Mouse (Mus musculus): ENCODE results near the gene Thegl. TPM values are rescaled to one million over a fixed set of nuclear protein-coding genes. Genes with fewer than 3 reads are reported as not detected.
A peak's percentile ranks its signal among the peaks of the same experiment; 100 is the strongest.

Thegl gene
- polyA plus RNA-seq, 1 experiment from 2014 or later = 0.14 TPM

GRCm38 (mm10) chr5:77097686-77098085 is 81.9 kb downstream of the Thegl start:
- 21% methylated on average over 6 of the region's 6 CpGs for WGBS
- Histone ChIP-seq H3K4me3 (replicated peaks; ENCODE audit: low read depth, low read length) (no peak overlapping the region), H3K4me1 (replicated peaks; ENCODE audit: insufficient read depth, low read length) (no peaks in the 10 kb centered on the region), H3K36me3 (ENCODE audit: insufficient read depth, low read length) (no peaks in the 10 kb centered on the region), H3K27me3 (ENCODE audit: insufficient read depth, low read length) (no peaks in the 10 kb centered on the region; the same call in 1 of the 2 replicates), H3K9ac (ENCODE audit: low read depth, low read length) (no peak overlapping the region), H3K9me3 (replicated peaks; ENCODE audit: low read length) (no peaks in the 10 kb centered on the region), H3K27ac (peak overlapping the region; percentile 47; the same call in 1 of the 2 replicates), H3K4me2 (ENCODE audit: low read length) (no peak overlapping the region)
- ATAC-seq (replicated peaks; ENCODE audit: low FRiP score, low read depth) (no peak), DNase-seq (ENCODE audit: low spot score) (peak; percentile 70)
- TF ChIP-seq CTCF (IDR thresholded peaks at IDR 0.05; ENCODE audit: low read depth) = no peak

GRCm38 (mm10) chr5:77098874-77099273 is 83.1 kb downstream of the Thegl start:
- ATAC-seq (replicated peaks; ENCODE audit: low FRiP score, low read depth) (no peak), DNase-seq (ENCODE audit: low spot score) (no peak)
- Histone ChIP-seq H3K4me2 (ENCODE audit: low read length) (no peak overlapping the region), H3K27ac (no peak overlapping the region), H3K27me3 (ENCODE audit: insufficient read depth, low read length) (no peaks in the 10 kb centered on the region), H3K9me3 (replicated peaks; ENCODE audit: low read length) (no peaks in the 10 kb centered on the region), H3K4me1 (replicated peaks; ENCODE audit: insufficient read depth, low read length) (no peaks in the 10 kb centered on the region), H3K36me3 (ENCODE audit: insufficient read depth, low read length) (no peaks in the 10 kb centered on the region), H3K4me3 (replicated peaks; ENCODE audit: low read depth, low read length) (no peak overlapping the region), H3K9ac (ENCODE audit: low read depth, low read length) (no peak overlapping the region)
- TF ChIP-seq CTCF (IDR thresholded peaks at IDR 0.05; ENCODE audit: low read depth) = no peak
- WGBS = 88% methylated on average over 3 of the region's 3 CpGs

DNA sequence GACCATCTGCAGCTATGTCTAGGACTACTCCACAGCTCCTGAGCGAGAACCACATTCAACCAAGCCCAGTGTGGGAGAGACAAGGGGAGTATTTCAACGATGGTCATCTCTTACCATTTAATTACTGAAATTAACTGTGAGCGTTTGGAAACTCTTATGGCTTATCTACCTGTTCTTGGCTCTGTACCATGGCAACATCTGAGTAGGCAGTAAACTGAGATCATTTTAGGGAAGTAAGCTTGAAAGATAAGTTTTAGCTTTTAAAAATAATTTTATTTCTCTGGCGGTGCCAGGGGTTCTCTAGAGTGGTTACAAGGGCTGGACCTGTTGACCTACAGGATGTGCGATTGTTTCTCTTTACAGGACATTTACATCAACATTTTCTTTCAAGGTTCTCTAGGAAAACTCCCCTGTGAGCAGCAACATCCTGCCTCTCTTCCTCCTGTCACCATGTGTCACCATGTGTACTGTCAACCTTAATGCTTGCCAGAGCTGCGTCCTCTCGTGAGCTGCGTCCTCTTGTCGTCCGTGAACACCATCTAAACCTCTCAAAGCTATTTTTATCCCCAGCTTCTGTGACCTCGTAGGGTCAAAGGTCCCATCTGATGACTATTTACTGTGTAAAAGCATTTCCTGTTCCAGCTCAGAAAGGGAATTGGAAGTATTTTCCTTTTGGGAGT is 83.6 kb downstream of the Thegl start:
- Histone ChIP-seq H3K9me3 (replicated peaks; ENCODE audit: low read length) (no peaks in the 10 kb centered on the region), H3K27me3 (ENCODE audit: insufficient read depth, low read length) (no peaks in the 10 kb centered on the region), H3K9ac (ENCODE audit: low read depth, low read length) (no peak overlapping the region), H3K4me2 (ENCODE audit: low read length) (no peak overlapping the region), H3K36me3 (ENCODE audit: insufficient read depth, low read length) (no peaks in the 10 kb centered on the region), H3K4me3 (replicated peaks; ENCODE audit: low read depth, low read length) (no peak overlapping the region), H3K4me1 (replicated peaks; ENCODE audit: insufficient read depth, low read length) (no peaks in the 10 kb centered on the region), H3K27ac (peak overlapping the region; percentile 38; the same call in 1 of the 2 replicates)
- ATAC-seq (replicated peaks; ENCODE audit: low FRiP score, low read depth) (no peak), DNase-seq (ENCODE audit: low spot score) (peak; percentile 52)
- no peak for TF ChIP-seq CTCF (IDR thresholded peaks at IDR 0.05; ENCODE audit: low read depth)
- 50% methylated on average over 11 of the region's 11 CpGs for WGBS

DNA sequence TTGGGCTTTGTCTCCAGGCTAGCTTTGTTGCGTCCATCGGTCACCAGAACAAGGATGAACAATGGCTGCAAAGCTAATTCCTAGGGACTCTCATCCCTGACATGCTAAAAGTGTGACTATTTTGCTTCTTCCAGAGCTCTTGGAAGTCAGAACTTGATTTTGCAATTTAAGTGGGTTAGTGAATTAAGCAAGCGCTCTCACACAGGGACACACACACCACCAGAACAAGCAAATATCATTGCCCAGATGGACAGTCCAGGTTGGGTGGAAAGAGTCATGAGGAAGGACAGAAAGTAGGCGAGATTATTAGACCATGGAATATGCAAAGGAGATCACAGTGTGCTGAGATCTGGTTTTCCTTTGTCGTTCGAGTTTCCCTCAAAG is 84.2 kb downstream of the Thegl start:
- H3K4me3 ChIP-seq (replicated peaks; ENCODE audit: low read depth, low read length) = no peak overlapping the region
- ATAC-seq (replicated peaks; ENCODE audit: low FRiP score, low read depth) (no peak), DNase-seq (ENCODE audit: low spot score) (no peak)
- H3K9ac ChIP-seq (ENCODE audit: low read depth, low read length) = no peak overlapping the region
- no peaks in the 10 kb centered on the region for H3K9me3 ChIP-seq (replicated peaks; ENCODE audit: low read length)
- H3K27me3 ChIP-seq (ENCODE audit: insufficient read depth, low read length) = no peaks in the 10 kb centered on the region
- no peaks in the 10 kb centered on the region for H3K4me1 ChIP-seq (replicated peaks; ENCODE audit: insufficient read depth, low read length)
- WGBS = 75% methylated on average over 6 of the region's 6 CpGs
- H3K36me3 ChIP-seq (ENCODE audit: insufficient read depth, low read length) = no peaks in the 10 kb centered on the region
- no peak for TF ChIP-seq CTCF (IDR thresholded peaks at IDR 0.05; ENCODE audit: low read depth)
- H3K4me2 ChIP-seq (ENCODE audit: low read length) = no peak overlapping the region
- H3K27ac ChIP-seq = peak overlapping the region; percentile 38; the same call in 1 of the 2 replicates

GRCm38 (mm10) chr5:77100691-77101090 is 84.9 kb downstream of the Thegl start:
- no peaks in the 10 kb centered on the region for H3K27me3 ChIP-seq (ENCODE audit: insufficient read depth, low read length)
- no peaks in the 10 kb centered on the region for H3K4me1 ChIP-seq (replicated peaks; ENCODE audit: insufficient read depth, low read length)
- H3K36me3 ChIP-seq (ENCODE audit: insufficient read depth, low read length) = no peaks in the 10 kb centered on the region
- H3K27ac ChIP-seq = no peak overlapping the region
- 62% methylated on average over 6 of the region's 6 CpGs for WGBS
- TF ChIP-seq CTCF (IDR thresholded peaks at IDR 0.05; ENCODE audit: low read depth) = no peak
- H3K9ac ChIP-seq (ENCODE audit: low read depth, low read length) = no peak overlapping the region
- ATAC-seq (replicated peaks; ENCODE audit: low FRiP score, low read depth) (no peak), DNase-seq (ENCODE audit: low spot score) (no peak)
- no peaks in the 10 kb centered on the region for H3K9me3 ChIP-seq (replicated peaks; ENCODE audit: low read length)
- H3K4me2 ChIP-seq (ENCODE audit: low read length) = no peak overlapping the region
- H3K4me3 ChIP-seq (replicated peaks; ENCODE audit: low read depth, low read length) = no peak overlapping the region

- 86% methylated on average over 15 of the region's 15 CpGs for WGBS
- no peaks in the 10 kb centered on the region for H3K36me3 ChIP-seq (ENCODE audit: insufficient read depth, low read length)
- ATAC-seq (replicated peaks; ENCODE audit: low FRiP score, low read depth) (no peak), DNase-seq (ENCODE audit: low spot score) (no peak)
- no peaks in the 10 kb centered on the region for H3K9me3 ChIP-seq (replicated peaks; ENCODE audit: low read length)
- TF ChIP-seq CTCF (IDR thresholded peaks at IDR 0.05; ENCODE audit: low read depth) = no peak
- H3K27me3 ChIP-seq (ENCODE audit: insufficient read depth, low read length) = no peaks in the 10 kb centered on the region
- no peak overlapping the region for H3K4me3 ChIP-seq (replicated peaks; ENCODE audit: low read depth, low read length)
- H3K27ac ChIP-seq = no peak overlapping the region
- H3K9ac ChIP-seq (ENCODE audit: low read depth, low read length) = no peak overlapping the region
- H3K4me2 ChIP-seq (ENCODE audit: low read length) = no peak overlapping the region
- H3K4me1 ChIP-seq (replicated peaks; ENCODE audit: insufficient read depth, low read length) = no peaks in the 10 kb centered on the region
Observed at GRCm38 (mm10) chr5:77102522-77103365, 86.9 kb downstream of the Thegl start.

Measured in kidney, postnatal 0 days (tissue).